Mouse (Mus musculus) heart, adult 2 months (tissue): ENCODE measurements around the gene Fam129b.

ENCODE experiments used
- CTCF ChIP-seq: fragments of 200-600 bp; IDR thresholded peaks from 2 replicates; pipeline ENCODE4 v1.8.1; 2022; ENCODE audit warnings: antibody characterized with exemption, mild to moderate bottlenecking, moderate library complexity
- POLR2A ChIP-seq: fragments of 200-500 bp; IDR thresholded peaks from 2 replicates; pipeline ENCODE4 v1.6.1; 2011; ENCODE audit warnings: mild to moderate bottlenecking, low read depth, low read length, control low read depth; ENCODE audit not compliant: insufficient read depth

DNA sequence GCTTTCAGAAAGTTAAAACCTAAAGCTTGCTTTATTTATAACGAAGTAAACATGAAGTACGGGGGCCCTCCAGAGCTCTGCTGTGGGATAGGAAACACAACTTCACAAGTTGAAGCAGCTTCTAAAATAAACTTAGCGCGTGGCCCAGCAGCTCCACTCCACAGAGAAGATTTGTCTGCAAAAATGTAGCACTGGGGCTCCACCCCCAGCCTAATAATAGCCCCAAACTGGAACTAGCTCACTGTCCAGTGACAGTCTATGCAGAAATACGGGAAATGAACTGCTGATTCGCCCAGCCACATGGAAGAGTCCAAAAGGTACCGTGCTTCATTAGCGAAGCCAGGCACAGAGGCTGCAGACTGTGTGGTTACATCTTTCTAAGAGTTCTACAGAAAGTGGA, 93.4 kb downstream of the Fam129b start:
- TF ChIP-seq CTCF (no peak), POLR2A (peak; percentile 35; the same call in 1 of the 2 replicates)
